Mouse (Mus musculus) heart, postnatal 4 days (tissue): ENCODE measurements around the gene Vps53. TPM values are rescaled to one million over a fixed set of nuclear protein-coding genes. Genes with fewer than 3 reads are reported as not detected.
A peak's percentile ranks its signal among the peaks of the same experiment; 100 is the strongest.

ENCODE experiments used
- DNase-seq: peaks from one replicate; pipeline ENCODE4 v3.0.0; 2021
- total RNA-seq, 2 experiments: library from RNA; stranded (reverse); gene quantifications; 2 replicates each; pipeline ENCODE4 v1.2.3; 2021

Gene Vps53
- total RNA-seq, 2 experiments from 2014 or later: 30.8 to 31.4 TPM

- peak; percentile 84 for DNase-seq
Measured at GRCm38 (mm10) chr11:76167079-76167765, 12.2 kb downstream of the Vps53 start.

GRCm38 (mm10) chr11:76166657-76167056, 12.8 kb downstream of the Vps53 start:
- no peak for DNase-seq

GRCm38 (mm10) chr11:76160251-76160650, 19.2 kb downstream of the Vps53 start:
- DNase-seq: no peak

- no peak for DNase-seq
Measured at GRCm38 (mm10) chr11:76158375-76158774, 21.1 kb downstream of the Vps53 start.

GRCm38 (mm10) chr11:76154861-76155260, 24.6 kb downstream of the Vps53 start:
- no peak for DNase-seq

GRCm38 (mm10) chr11:76154200-76154599, 25.2 kb downstream of the Vps53 start:
- DNase-seq: no peak

- DNase-seq: no peak
Measured at GRCm38 (mm10) chr11:76153236-76153951, 26.1 kb downstream of the Vps53 start.

- DNase-seq: no peak
Measured at GRCm38 (mm10) chr11:76150980-76151379, 28.5 kb downstream of the Vps53 start.

GRCm38 (mm10) chr11:76148055-76149008, 31.1 kb downstream of the Vps53 start:
- no peak for DNase-seq

GRCm38 (mm10) chr11:76146187-76147010, 33.0 kb downstream of the Vps53 start:
- no peak for DNase-seq

GRCm38 (mm10) chr11:76145169-76145568, 34.3 kb downstream of the Vps53 start:
- no peak for DNase-seq

- DNase-seq: no peak
Measured at GRCm38 (mm10) chr11:76144386-76144785, 35.1 kb downstream of the Vps53 start.

- DNase-seq: no peak
Measured at GRCm38 (mm10) chr11:76137996-76138395, 41.5 kb downstream of the Vps53 start.

GRCm38 (mm10) chr11:76135641-76136437, 43.6 kb downstream of the Vps53 start:
- DNase-seq: no peak

- DNase-seq: peak; percentile 50
Measured at GRCm38 (mm10) chr11:76130859-76131258, 48.6 kb downstream of the Vps53 start.

GRCm38 (mm10) chr11:76125386-76125785, 54.1 kb downstream of the Vps53 start:
- peak; percentile 67 for DNase-seq

- no peak for DNase-seq
Measured at GRCm38 (mm10) chr11:76123517-76123916, 55.9 kb downstream of the Vps53 start.

GRCm38 (mm10) chr11:76122571-76122970, 56.9 kb downstream of the Vps53 start:
- DNase-seq: no peak

- DNase-seq: no peak
Measured at GRCm38 (mm10) chr11:76121086-76121485, 58.4 kb downstream of the Vps53 start.

GRCm38 (mm10) chr11:76120407-76120901, 59.0 kb downstream of the Vps53 start:
- peak; percentile 29 for DNase-seq

- no peak for DNase-seq
Measured at GRCm38 (mm10) chr11:76110416-76110815, 69.0 kb downstream of the Vps53 start.
